Mouse (Mus musculus) testis, adult 2 months (tissue): ENCODE data around the gene Tysnd1. TPM values are rescaled to one million over a fixed set of nuclear protein-coding genes. Genes with fewer than 3 reads are reported as not detected.
A peak's percentile ranks its signal among the peaks of the same experiment; 100 is the strongest.

Experiments
- H3K27ac ChIP-seq: fragments of 200-500 bp; 2 replicates; pipeline ENCODE4 v1.5.1; 2012; ENCODE audit warnings: low read depth, low read length; ENCODE audit not compliant: control insufficient read depth, insufficient read depth
- H3K27me3 ChIP-seq: fragments of 200-500 bp; 2 replicates; pipeline ENCODE4 v1.6.1; 2012; ENCODE audit warnings: mild to moderate bottlenecking, low read length, moderate library complexity; ENCODE audit not compliant: control insufficient read depth, insufficient read depth
- H3K36me3 ChIP-seq: fragments of 200-500 bp; 2 replicates; pipeline ENCODE4 v1.6.1; 2012; ENCODE audit warnings: mild to moderate bottlenecking, low read length; ENCODE audit not compliant: control insufficient read depth, insufficient read depth
- H3K4me1 ChIP-seq: fragments of 200-500 bp; 2 replicates; pipeline ENCODE4 v1.6.1; 2012; ENCODE audit warnings: low read length; ENCODE audit not compliant: control insufficient read depth, insufficient read depth
- H3K4me3 ChIP-seq: fragments of 200-500 bp; 2 replicates; pipeline ENCODE4 v1.5.1; 2012; ENCODE audit warnings: low read depth, mild to moderate bottlenecking, low read length, moderate library complexity, mixed read lengths; ENCODE audit not compliant: control insufficient read depth
- CTCF ChIP-seq: fragments of 200-500 bp; IDR thresholded peaks from 2 replicates; pipeline ENCODE4 v1.5.1; 2012; ENCODE audit warnings: low read depth, mild to moderate bottlenecking, inconsistent platforms, low read length, moderate library complexity; ENCODE audit not compliant: control insufficient read depth, insufficient read depth, insufficient replicate concordance
- POLR2A ChIP-seq: fragments of 200-500 bp; IDR thresholded peaks from 2 replicates; pipeline ENCODE4 v1.6.1; 2012; ENCODE audit warnings: low read depth, mild to moderate bottlenecking, inconsistent platforms, low read length, moderate library complexity; ENCODE audit not compliant: control insufficient read depth
- polyA plus RNA-seq: library from polyadenylated mRNA; depleted of rRNA; stranded (reverse); fragments of >200 nt; gene quantifications from 2 replicates; pipeline ENCODE4 v1.2.3, GENCODE M21; 2012

The Tysnd1 gene
- polyA plus RNA-seq, 1 experiment = 16.3 TPM

GRCm38 (mm10) chr10:61715996-61716864, 20.9 kb downstream of the Tysnd1 start:
- H3K27ac ChIP-seq = peak overlapping the region; percentile 63
- H3K4me3 ChIP-seq = peak overlapping the region; percentile 92
- no peaks in the 10 kb centered on the region for H3K27me3 ChIP-seq
- no peak for TF ChIP-seq CTCF
- TF ChIP-seq POLR2A = 0 out of 2 replicates have a peak, but pooled peaks have one; percentile 26
- no peaks in the 10 kb centered on the region for H3K36me3 ChIP-seq
- H3K4me1 ChIP-seq = peaks cover 16% of the 10 kb centered on the region

DNA sequence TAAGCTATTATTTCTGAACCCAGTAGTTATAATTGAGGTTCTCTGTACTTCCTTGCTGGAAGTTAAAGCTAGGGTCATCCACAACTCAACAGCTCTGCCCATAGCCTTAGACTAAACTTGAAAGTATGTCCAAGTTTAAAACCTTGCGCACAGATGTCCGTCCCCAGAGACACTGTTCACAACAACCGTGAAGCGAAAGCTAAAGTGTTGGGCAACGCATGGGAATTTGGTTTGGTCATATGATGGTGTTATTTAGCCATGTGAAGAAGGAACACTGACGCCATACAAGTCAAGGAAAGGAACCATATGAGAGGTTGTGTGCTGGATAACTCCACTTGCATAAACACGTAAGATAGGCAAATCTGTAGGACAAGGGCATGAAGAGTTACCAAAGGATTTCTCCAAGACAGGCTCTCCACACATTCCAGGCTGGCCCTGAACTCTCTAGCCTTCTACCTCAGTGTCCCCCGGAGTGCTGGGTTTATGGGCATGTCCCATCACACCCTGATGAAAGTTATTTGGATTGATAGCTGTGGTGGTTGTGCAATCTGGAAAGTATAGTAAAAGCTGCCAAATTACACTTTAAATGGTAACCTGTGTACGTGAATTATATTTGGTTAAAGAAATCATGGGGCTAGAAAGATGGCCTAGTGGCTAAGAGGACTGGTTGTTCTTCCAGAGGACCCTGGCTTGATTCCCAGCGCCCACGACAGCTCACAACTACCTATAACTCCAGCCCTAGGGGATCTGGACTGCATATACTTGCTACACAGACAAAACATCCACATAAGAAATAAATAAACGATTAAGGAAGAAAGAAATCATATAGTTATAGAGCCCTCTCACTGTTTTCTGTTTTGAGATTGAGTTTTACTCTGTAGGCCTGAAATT, 22.3 kb downstream of the Tysnd1 start:
- peaks cover 16% of the 10 kb centered on the region for H3K4me1 ChIP-seq
- no peak for TF ChIP-seq POLR2A
- TF ChIP-seq CTCF = no peak

DNA sequence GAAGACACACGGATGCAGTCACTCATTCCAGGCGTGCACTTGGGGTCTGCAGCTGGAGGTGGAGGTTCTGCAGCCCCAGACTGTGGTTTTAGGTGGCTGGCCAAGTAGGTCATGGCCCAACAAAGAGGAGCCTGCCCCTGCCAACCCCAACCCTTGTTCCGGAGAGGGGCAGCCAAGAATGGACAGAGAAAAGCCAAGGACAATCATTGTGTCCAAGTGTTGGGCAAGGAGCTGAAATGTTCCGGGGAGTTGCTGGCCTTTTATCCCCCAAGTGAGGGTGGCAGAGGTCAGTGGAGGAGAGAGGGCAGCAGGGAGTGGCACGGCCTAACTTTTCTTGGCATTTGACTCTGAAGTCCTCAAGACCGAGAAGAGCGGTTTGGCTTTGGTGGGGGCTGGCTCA, 25.0 kb downstream of the Tysnd1 start:
- TF ChIP-seq POLR2A = no peak
- no peak for TF ChIP-seq CTCF
- H3K36me3 ChIP-seq = no peaks in the 10 kb centered on the region
- H3K4me1 ChIP-seq = peaks cover 11% of the 10 kb centered on the region
- H3K27me3 ChIP-seq = no peaks in the 10 kb centered on the region
- no peak overlapping the region for H3K27ac ChIP-seq
- H3K4me3 ChIP-seq = no peak overlapping the region

More for the DNA sequence above, 22.3 kb downstream of the Tysnd1 start:
- Histone ChIP-seq H3K36me3 (no peaks in the 10 kb centered on the region), H3K27ac (no peak overlapping the region), H3K4me3 (no peak overlapping the region), H3K27me3 (no peaks in the 10 kb centered on the region)

GRCm38 (mm10) chr10:61722215-61722614, 26.9 kb downstream of the Tysnd1 start:
- no peak for TF ChIP-seq POLR2A
- Histone ChIP-seq H3K4me1 (peaks cover 2% of the 10 kb centered on the region; the same call in 1 of the 2 replicates), H3K27ac (no peak overlapping the region), H3K27me3 (no peaks in the 10 kb centered on the region), H3K4me3 (no peak overlapping the region), H3K36me3 (no peaks in the 10 kb centered on the region)

GRCm38 (mm10) chr10:61723271-61723670, 28.0 kb downstream of the Tysnd1 start:
- Histone ChIP-seq H3K27me3 (no peaks in the 10 kb centered on the region), H3K36me3 (no peaks in the 10 kb centered on the region), H3K27ac (no peak overlapping the region), H3K4me1 (peaks cover 2% of the 10 kb centered on the region; the same call in 1 of the 2 replicates), H3K4me3 (no peak overlapping the region)
- TF ChIP-seq POLR2A (no peak), CTCF (no peak)

DNA sequence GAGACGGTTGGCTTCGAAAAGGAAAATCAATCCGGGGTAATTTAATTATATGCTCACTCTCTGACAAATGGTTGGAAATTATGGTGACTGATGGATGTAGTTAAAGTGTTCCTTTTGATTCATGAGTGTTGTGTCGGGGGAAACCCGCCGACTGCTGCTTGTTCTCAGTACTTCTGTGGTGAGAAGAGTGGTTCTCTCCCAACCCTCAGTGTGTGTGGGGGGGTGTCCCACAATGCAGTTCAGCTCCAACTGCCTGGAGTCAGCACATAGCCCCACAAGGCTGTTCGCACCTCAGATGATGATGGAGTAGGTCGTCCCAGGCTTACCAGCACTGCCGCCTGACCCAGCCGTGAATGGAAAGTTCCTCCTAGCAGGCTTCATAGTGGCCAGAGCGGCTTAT, 33.9 kb downstream of the Tysnd1 start:
- no peak overlapping the region for H3K4me3 ChIP-seq
- H3K27me3 ChIP-seq = no peaks in the 10 kb centered on the region
- H3K4me1 ChIP-seq = peaks cover 9% of the 10 kb centered on the region
- H3K36me3 ChIP-seq = no peaks in the 10 kb centered on the region
- no peak overlapping the region for H3K27ac ChIP-seq
- TF ChIP-seq POLR2A = no peak
- no peak for TF ChIP-seq CTCF

DNA sequence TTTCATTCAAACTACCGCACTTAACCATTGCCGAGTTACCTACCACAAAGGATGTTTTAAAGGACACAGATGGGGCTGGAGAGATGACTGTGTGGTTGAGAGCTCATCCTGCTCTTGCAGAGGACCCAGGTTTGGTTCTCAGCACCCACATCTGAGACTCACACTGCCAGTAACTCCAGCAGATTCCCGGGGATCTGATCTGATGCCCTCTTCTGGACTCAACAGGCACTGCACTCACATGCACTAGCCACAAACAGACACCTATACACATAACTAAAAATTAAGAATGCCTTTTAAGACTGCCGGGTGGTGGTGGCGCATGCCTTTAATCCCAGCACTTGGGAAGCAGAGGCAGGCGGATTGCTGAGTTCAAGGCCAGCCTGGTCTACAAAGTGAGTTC, 34.9 kb downstream of the Tysnd1 start:
- Histone ChIP-seq H3K36me3 (no peaks in the 10 kb centered on the region), H3K27me3 (no peaks in the 10 kb centered on the region), H3K27ac (no peak overlapping the region), H3K4me3 (no peak overlapping the region), H3K4me1 (peaks cover 9% of the 10 kb centered on the region)
- no peak for TF ChIP-seq CTCF
- no peak for TF ChIP-seq POLR2A
